Mouse (Mus musculus) small intestine, adult 2 months (tissue): ENCODE data around the gene Cda.

Source experiments
- CTCF ChIP-seq: fragments of 200-500 bp; IDR thresholded peaks from 2 replicates; pipeline ENCODE4 v1.5.1; 2012; ENCODE audit warnings: low read depth, mild to moderate bottlenecking, control low read depth, inconsistent platforms, low read length, moderate library complexity, mixed read lengths; ENCODE audit not compliant: insufficient replicate concordance, insufficient read length; ENCODE audit errors: extremely low read depth
- POLR2A ChIP-seq: fragments of 200-500 bp; IDR thresholded peaks from 2 replicates; pipeline ENCODE4 v1.6.1; 2012; ENCODE audit warnings: low read depth, mild to moderate bottlenecking, control low read depth, inconsistent platforms, low read length, moderate library complexity

GRCm38 (mm10) chr4:138343341-138343837 is 24.4 kb downstream of the Cda start:
- 0 out of 2 replicates have a peak, but pooled peaks have one; percentile 3 for TF ChIP-seq POLR2A
- TF ChIP-seq CTCF: no peak
